Mouse (Mus musculus): ENCODE results near the gene Srgap3. TPM values are rescaled to one million over a fixed set of nuclear protein-coding genes. Genes with fewer than 3 reads are reported as not detected.

The Srgap3 gene
- polyA plus RNA-seq, 1 experiment = 5.8 TPM

- H3K27me3 ChIP-seq (replicated peaks; ENCODE audit: control insufficient read depth, insufficient read depth, low read length) = no peaks in the 10 kb centered on the region
- WGBS = 92% methylated on average over 5 of the region's 5 CpGs
- no peak overlapping the region for H3K4me3 ChIP-seq (ENCODE audit: insufficient read depth, low read depth, low read length)
- no peak for DNase-seq
- no peak for TF ChIP-seq CTCF (conservative IDR thresholded peaks at IDR 0.05; ENCODE audit: insufficient read depth, insufficient read length, low read depth, low read length)
- TF ChIP-seq POLR2A (IDR thresholded peaks at IDR 0.05; ENCODE audit: low read depth, low read length) = no peak
- no peak overlapping the region for H3K27ac ChIP-seq (ENCODE audit: insufficient read depth, low read depth, low read length)
- H3K36me3 ChIP-seq (ENCODE audit: control insufficient read depth, insufficient read depth, low read length) = no peaks in the 10 kb centered on the region
- H3K4me1 ChIP-seq (ENCODE audit: control insufficient read depth, insufficient read depth, low read length) = no peaks in the 10 kb centered on the region
Measured at GRCm38 (mm10) chr6:112793887-112794286, 153.2 kb downstream of the Srgap3 start.

- H3K27me3 ChIP-seq (replicated peaks; ENCODE audit: control insufficient read depth, insufficient read depth, low read length) = no peaks in the 10 kb centered on the region
- TF ChIP-seq CTCF (conservative IDR thresholded peaks at IDR 0.05; ENCODE audit: insufficient read depth, insufficient read length, low read depth, low read length) (no peak), POLR2A (IDR thresholded peaks at IDR 0.05; ENCODE audit: low read depth, low read length) (no peak)
- no peak for DNase-seq
- WGBS = 56% methylated on average over 6 of the region's 6 CpGs
- no peaks in the 10 kb centered on the region for H3K4me1 ChIP-seq (ENCODE audit: control insufficient read depth, insufficient read depth, low read length)
- no peak overlapping the region for H3K27ac ChIP-seq (ENCODE audit: insufficient read depth, low read depth, low read length)
- H3K4me3 ChIP-seq (ENCODE audit: insufficient read depth, low read depth, low read length) = no peak overlapping the region
- H3K36me3 ChIP-seq (ENCODE audit: control insufficient read depth, insufficient read depth, low read length) = no peaks in the 10 kb centered on the region
Measured at GRCm38 (mm10) chr6:112789901-112790300, 157.2 kb downstream of the Srgap3 start.

GRCm38 (mm10) chr6:112788617-112789016 is 158.4 kb downstream of the Srgap3 start:
- H3K27ac ChIP-seq (ENCODE audit: insufficient read depth, low read depth, low read length) = no peak overlapping the region
- H3K4me3 ChIP-seq (ENCODE audit: insufficient read depth, low read depth, low read length) = no peak overlapping the region
- 31% methylated on average over 10 of the region's 10 CpGs for WGBS
- H3K4me1 ChIP-seq (ENCODE audit: control insufficient read depth, insufficient read depth, low read length) = no peaks in the 10 kb centered on the region
- H3K36me3 ChIP-seq (ENCODE audit: control insufficient read depth, insufficient read depth, low read length) = no peaks in the 10 kb centered on the region
- H3K27me3 ChIP-seq (replicated peaks; ENCODE audit: control insufficient read depth, insufficient read depth, low read length) = no peaks in the 10 kb centered on the region
- DNase-seq = no peak
- TF ChIP-seq CTCF (conservative IDR thresholded peaks at IDR 0.05; ENCODE audit: insufficient read depth, insufficient read length, low read depth, low read length) = no peak
- no peak for TF ChIP-seq POLR2A (IDR thresholded peaks at IDR 0.05; ENCODE audit: low read depth, low read length)

GRCm38 (mm10) chr6:112788174-112788573 is 158.9 kb downstream of the Srgap3 start:
- Histone ChIP-seq H3K27me3 (replicated peaks; ENCODE audit: control insufficient read depth, insufficient read depth, low read length) (no peaks in the 10 kb centered on the region), H3K36me3 (ENCODE audit: control insufficient read depth, insufficient read depth, low read length) (no peaks in the 10 kb centered on the region), H3K4me3 (ENCODE audit: insufficient read depth, low read depth, low read length) (no peak overlapping the region), H3K27ac (ENCODE audit: insufficient read depth, low read depth, low read length) (no peak overlapping the region), H3K4me1 (ENCODE audit: control insufficient read depth, insufficient read depth, low read length) (no peaks in the 10 kb centered on the region)
- no peak for DNase-seq
- TF ChIP-seq CTCF (conservative IDR thresholded peaks at IDR 0.05; ENCODE audit: insufficient read depth, insufficient read length, low read depth, low read length) = no peak
- 88% methylated on average over 1 of the region's 1 CpGs for WGBS

GRCm38 (mm10) chr6:112781409-112782093 is 165.5 kb downstream of the Srgap3 start:
- Histone ChIP-seq H3K4me3 (ENCODE audit: insufficient read depth, low read depth, low read length) (no peak overlapping the region), H3K27me3 (replicated peaks; ENCODE audit: control insufficient read depth, insufficient read depth, low read length) (no peaks in the 10 kb centered on the region), H3K36me3 (ENCODE audit: control insufficient read depth, insufficient read depth, low read length) (no peaks in the 10 kb centered on the region), H3K4me1 (ENCODE audit: control insufficient read depth, insufficient read depth, low read length) (peaks cover 2% of the 10 kb centered on the region; the same call in 1 of the 2 replicates), H3K27ac (ENCODE audit: insufficient read depth, low read depth, low read length) (no peak overlapping the region)
- no peak for TF ChIP-seq POLR2A (IDR thresholded peaks at IDR 0.05; ENCODE audit: low read depth, low read length)
- peak; percentile 38; the same call in 1 of the 2 replicates for TF ChIP-seq CTCF (conservative IDR thresholded peaks at IDR 0.05; ENCODE audit: insufficient read depth, insufficient read length, low read depth, low read length)
- peak; percentile 10 for DNase-seq
- WGBS = 69% methylated on average over 10 of the region's 10 CpGs

- H3K4me1 ChIP-seq (ENCODE audit: control insufficient read depth, insufficient read depth, low read length) = peaks cover 2% of the 10 kb centered on the region; the same call in 1 of the 2 replicates
- no peak overlapping the region for H3K4me3 ChIP-seq (ENCODE audit: insufficient read depth, low read depth, low read length)
- no peaks in the 10 kb centered on the region for H3K27me3 ChIP-seq (replicated peaks; ENCODE audit: control insufficient read depth, insufficient read depth, low read length)
- H3K36me3 ChIP-seq (ENCODE audit: control insufficient read depth, insufficient read depth, low read length) = no peaks in the 10 kb centered on the region
- peak; percentile 54 for DNase-seq
- 62% methylated on average over 3 of the region's 3 CpGs for WGBS
- no peak overlapping the region; the same call in 1 of the 2 replicates for H3K27ac ChIP-seq (ENCODE audit: insufficient read depth, low read depth, low read length)
- TF ChIP-seq CTCF (conservative IDR thresholded peaks at IDR 0.05; ENCODE audit: insufficient read depth, insufficient read length, low read depth, low read length) (no peak), POLR2A (IDR thresholded peaks at IDR 0.05; ENCODE audit: low read depth, low read length) (no peak)
Measured at GRCm38 (mm10) chr6:112778211-112778610, 168.9 kb downstream of the Srgap3 start.

- 91% methylated on average over 6 of the region's 6 CpGs for WGBS
- H3K4me3 ChIP-seq (ENCODE audit: insufficient read depth, low read depth, low read length) = no peak overlapping the region
- no peak overlapping the region for H3K27ac ChIP-seq (ENCODE audit: insufficient read depth, low read depth, low read length)
- no peaks in the 10 kb centered on the region for H3K36me3 ChIP-seq (ENCODE audit: control insufficient read depth, insufficient read depth, low read length)
- peaks cover 2% of the 10 kb centered on the region; the same call in 1 of the 2 replicates for H3K4me1 ChIP-seq (ENCODE audit: control insufficient read depth, insufficient read depth, low read length)
- no peak for TF ChIP-seq POLR2A (IDR thresholded peaks at IDR 0.05; ENCODE audit: low read depth, low read length)
- TF ChIP-seq CTCF (conservative IDR thresholded peaks at IDR 0.05; ENCODE audit: insufficient read depth, insufficient read length, low read depth, low read length) = no peak
- no peak for DNase-seq
- no peaks in the 10 kb centered on the region for H3K27me3 ChIP-seq (replicated peaks; ENCODE audit: control insufficient read depth, insufficient read depth, low read length)
Measured at GRCm38 (mm10) chr6:112776718-112777117, 170.3 kb downstream of the Srgap3 start.

Measured in kidney, adult 2 months (tissue).